Mouse (Mus musculus): Measurements from ENCODE around the gene Ctsg.
"Not testable (repeated sequence)": the region's sequence is repeated elsewhere in the genome, so short reads cannot be mapped to it uniquely, and the experiment has no call there.

Gene Ctsg

DNA sequence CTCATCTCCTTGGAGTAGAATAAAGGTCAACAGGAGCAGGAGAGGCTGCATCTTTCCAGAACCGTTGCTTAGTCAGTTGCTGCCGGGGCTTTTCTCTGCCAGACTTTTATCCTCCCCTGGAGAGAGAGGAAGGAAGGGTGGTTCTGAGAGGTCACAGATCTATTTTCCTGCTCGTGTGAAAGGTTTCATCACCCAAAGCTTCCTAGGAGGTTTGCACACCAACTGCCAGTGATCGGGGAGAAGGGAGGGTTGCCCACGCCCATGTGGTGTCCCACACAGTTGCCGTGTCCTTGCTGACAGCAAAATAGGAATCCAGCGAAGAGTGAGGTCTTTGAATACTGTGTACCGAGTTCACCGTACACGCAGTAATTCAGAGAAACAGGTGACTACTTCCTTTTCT, at the start of gene Ctsg:
Ctsg (minus strand) TSS at position 189 of the 400 bp plus-strand sequence.
- no peaks in the 10 kb centered on the region for H3K27me3 ChIP-seq (ENCODE audit: control insufficient read depth, insufficient read depth, low read length, poor library complexity, severe bottlenecking)

DNA sequence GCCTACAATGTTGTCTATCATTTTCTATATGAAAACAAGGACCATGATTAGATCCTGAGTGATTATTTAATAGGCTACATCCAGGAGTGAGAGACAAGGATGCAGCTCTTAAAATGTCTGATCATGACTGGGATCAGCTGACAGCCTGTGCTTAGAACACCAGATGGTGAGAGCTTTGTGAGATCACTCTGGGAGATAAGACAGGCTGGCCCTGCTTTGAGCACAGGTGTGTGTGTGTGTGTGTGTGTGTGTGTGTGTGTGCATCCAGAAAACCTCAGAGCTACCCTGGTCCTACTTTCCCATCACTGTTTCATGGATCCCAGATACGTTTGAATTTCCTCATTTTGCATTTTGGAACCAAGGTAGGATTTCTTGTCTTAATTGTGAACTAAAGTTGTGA, 31.3 kb upstream of the Ctsg start:
- DNase-seq (ENCODE audit: low read depth, low spot score); H3K36me3 ChIP-seq (ENCODE audit: control insufficient read depth, insufficient read depth, low read length, poor library complexity, severe bottlenecking); H3K27me3 ChIP-seq (ENCODE audit: control insufficient read depth, insufficient read depth, low read length, poor library complexity, severe bottlenecking): not testable (repeated sequence)

More for the DNA sequence above, at the start of gene Ctsg:
- DNase-seq (ENCODE audit: low read depth, low spot score): no peak
- H3K36me3 ChIP-seq (ENCODE audit: control insufficient read depth, insufficient read depth, low read length, poor library complexity, severe bottlenecking): no peaks in the 10 kb centered on the region

DNA sequence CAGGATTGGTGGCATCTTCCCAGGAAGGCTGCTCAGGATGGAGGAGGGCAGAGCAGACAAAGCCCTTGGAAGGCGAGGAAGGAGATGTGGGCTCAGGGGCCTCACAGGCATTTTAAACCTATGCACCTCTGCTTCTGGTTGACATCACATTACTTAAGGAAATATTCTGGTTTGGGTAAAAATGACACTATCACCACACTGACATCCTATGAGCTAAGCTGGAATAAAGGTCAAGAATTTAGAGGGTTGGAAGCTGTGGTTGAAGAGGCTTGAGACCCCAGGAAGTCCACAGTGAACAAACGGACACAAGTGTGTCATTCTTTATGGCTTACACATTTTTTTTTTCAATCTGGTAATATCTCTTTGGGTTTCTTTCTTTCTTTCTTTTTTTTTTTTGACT, 30.1 kb upstream of the Ctsg start, which contains the start of gene Gzmd:
Gzmd (minus strand) TSS at position 101 of the 400 bp plus-strand sequence.
- not testable (repeated sequence) for DNase-seq (ENCODE audit: low read depth, low spot score)

DNA sequence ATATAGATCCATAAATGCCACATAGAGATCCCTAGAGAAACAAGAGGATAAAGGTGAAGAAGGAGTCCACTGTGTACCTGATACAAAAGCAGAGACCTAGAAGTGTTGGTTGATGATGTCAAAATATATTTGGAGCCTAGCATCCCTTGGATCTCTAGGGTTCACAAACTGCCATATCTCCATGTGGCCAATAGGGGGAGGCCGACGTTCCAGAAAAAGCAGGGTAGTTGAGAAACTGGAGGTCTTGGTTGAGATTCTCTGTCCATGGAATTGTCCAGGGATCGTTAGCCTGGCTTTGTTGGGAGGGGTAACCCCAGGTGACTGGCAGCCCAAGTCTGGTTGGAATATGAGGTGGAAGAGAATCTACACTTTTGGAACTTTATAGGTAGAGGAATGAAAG, 26.0 kb upstream of the Ctsg start:
- DNase-seq (ENCODE audit: low read depth, low spot score): no peak
- Histone ChIP-seq H3K36me3 (ENCODE audit: control insufficient read depth, insufficient read depth, low read length, poor library complexity, severe bottlenecking) (no peaks in the 10 kb centered on the region), H3K27me3 (ENCODE audit: control insufficient read depth, insufficient read depth, low read length, poor library complexity, severe bottlenecking) (no peaks in the 10 kb centered on the region)

More for the DNA sequence above, 30.1 kb upstream of the Ctsg start, which contains the start of gene Gzmd:
- not testable (repeated sequence) for H3K27me3 ChIP-seq (ENCODE audit: control insufficient read depth, insufficient read depth, low read length, poor library complexity, severe bottlenecking); H3K36me3 ChIP-seq (ENCODE audit: control insufficient read depth, insufficient read depth, low read length, poor library complexity, severe bottlenecking)

- Histone ChIP-seq H3K27me3 (ENCODE audit: control insufficient read depth, insufficient read depth, low read length, poor library complexity, severe bottlenecking) (no peaks in the 10 kb centered on the region; the same call in 1 of the 2 replicates), H3K36me3 (ENCODE audit: control insufficient read depth, insufficient read depth, low read length, poor library complexity, severe bottlenecking) (no peaks in the 10 kb centered on the region)
- no peak for DNase-seq (ENCODE audit: low read depth, low spot score)
Observed at GRCm38 (mm10) chr14:56123516-56123915, 21.1 kb upstream of the Ctsg start.

DNA sequence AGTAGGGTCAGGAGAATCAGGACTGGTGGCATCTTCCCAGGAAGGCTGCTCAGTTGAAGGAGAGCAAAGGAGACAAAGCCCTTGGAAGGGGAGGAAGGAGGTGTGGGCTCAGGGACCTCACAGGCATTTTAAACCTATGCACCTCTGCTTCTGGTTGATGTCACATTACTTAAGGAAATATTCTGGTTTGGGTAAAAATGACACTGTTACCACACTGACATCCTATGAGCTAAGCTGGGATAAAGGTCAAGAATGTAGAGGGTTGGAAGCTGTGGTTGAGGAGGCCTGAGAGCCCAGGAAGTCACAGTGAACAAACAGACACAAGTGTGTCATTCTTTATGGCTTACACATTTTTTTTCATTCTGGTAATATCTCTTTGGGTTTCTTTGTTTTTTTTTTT, 18.2 kb upstream of the Ctsg start, which contains the start of gene Gzme:
Gzme (minus strand) TSS at position 101 of the 400 bp plus-strand sequence.
- Histone ChIP-seq H3K27me3 (ENCODE audit: control insufficient read depth, insufficient read depth, low read length, poor library complexity, severe bottlenecking) (no peaks in the 10 kb centered on the region; the same call in 1 of the 2 replicates), H3K36me3 (ENCODE audit: control insufficient read depth, insufficient read depth, low read length, poor library complexity, severe bottlenecking) (no peaks in the 10 kb centered on the region)
- no peak for DNase-seq (ENCODE audit: low read depth, low spot score)

DNA sequence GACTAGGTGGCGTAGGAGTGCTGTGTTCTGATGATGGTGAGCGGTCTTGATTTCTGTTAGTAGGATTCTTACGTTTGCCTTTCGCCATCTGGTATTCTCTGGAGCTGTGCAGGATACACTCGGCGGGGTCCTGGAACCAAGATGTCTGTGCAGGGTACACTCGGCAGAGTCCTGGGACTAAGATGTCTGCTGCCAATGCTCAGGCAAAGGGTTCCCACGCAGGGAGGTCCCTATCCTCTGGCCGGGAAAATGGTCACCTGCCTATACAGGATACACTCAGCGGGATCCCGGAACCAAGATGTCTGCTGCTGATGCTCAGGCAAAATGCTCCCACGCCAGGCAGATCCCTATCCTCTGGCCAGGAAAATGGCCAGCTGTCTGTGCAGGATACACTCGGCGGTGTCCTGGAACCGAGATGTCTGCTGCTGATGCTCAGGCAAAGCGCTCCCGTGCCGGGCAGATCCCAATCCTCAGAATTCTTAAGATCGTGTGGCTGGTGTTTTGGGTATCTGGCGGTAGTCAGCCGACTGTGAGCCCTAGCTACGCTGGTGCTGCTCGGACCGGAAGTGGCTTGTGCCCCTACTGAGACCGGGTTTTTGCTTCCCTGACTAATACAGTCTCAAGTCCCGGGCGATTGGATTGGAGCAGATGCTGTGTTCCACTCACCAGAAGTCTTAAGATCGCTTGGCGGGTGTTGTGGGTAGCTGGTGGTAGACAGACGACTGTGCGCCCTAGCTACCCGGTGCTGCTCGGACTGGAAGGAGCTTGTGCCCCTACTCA, 13.3 kb upstream of the Ctsg start:
- H3K27me3 ChIP-seq (ENCODE audit: control insufficient read depth, insufficient read depth, low read length, poor library complexity, severe bottlenecking); DNase-seq (ENCODE audit: low read depth, low spot score); H3K36me3 ChIP-seq (ENCODE audit: control insufficient read depth, insufficient read depth, low read length, poor library complexity, severe bottlenecking): not testable (repeated sequence)

GRCm38 (mm10) chr14:56105447-56106180, 3.2 kb upstream of the Ctsg start:
- DNase-seq (ENCODE audit: low read depth, low spot score): no peak
- Histone ChIP-seq H3K36me3 (ENCODE audit: control insufficient read depth, insufficient read depth, low read length, poor library complexity, severe bottlenecking) (no peaks in the 10 kb centered on the region), H3K27me3 (ENCODE audit: control insufficient read depth, insufficient read depth, low read length, poor library complexity, severe bottlenecking) (no peaks in the 10 kb centered on the region)

DNA sequence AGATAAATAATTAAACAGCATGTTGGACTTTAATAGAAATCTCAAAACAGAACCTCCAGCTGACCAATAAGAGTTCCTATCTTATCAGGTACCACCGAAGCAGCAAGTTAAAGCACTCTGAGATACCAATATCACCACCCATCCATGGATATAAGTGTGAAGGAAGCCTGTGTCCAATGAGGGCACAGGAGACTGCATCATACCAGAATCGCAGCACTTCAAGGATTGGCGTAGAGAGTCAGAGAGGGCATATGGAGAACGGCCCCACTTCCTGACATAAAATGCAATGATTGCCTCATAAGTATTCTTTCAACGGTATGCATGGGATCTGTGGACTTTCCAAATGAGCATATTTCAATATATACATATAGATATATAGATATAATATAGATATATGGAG, 2.6 kb upstream of the Ctsg start:
- Histone ChIP-seq H3K36me3 (ENCODE audit: control insufficient read depth, insufficient read depth, low read length, poor library complexity, severe bottlenecking) (no peaks in the 10 kb centered on the region), H3K27me3 (ENCODE audit: control insufficient read depth, insufficient read depth, low read length, poor library complexity, severe bottlenecking) (no peaks in the 10 kb centered on the region)
- DNase-seq (ENCODE audit: low read depth, low spot score): no peak

DNA sequence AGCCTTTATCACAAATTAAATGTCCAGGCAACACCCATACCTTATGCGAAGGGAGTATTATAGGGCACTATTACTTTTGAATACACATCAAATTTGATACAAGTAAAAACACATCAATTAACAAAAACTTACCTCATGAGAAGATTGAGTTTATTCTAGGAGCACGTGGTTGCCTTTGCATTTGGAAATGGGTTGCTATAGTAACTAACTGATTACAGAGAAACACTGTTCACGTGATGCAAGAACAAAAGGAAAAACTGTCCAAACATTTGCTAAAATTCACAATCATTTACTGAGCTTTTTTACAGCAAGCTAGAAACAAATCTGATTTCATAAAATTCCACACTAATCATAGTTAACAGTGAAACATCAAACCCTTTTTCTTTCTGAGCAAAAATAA, 1.1 kb upstream of the Ctsg start:
- Histone ChIP-seq H3K27me3 (ENCODE audit: control insufficient read depth, insufficient read depth, low read length, poor library complexity, severe bottlenecking) (no peaks in the 10 kb centered on the region), H3K36me3 (ENCODE audit: control insufficient read depth, insufficient read depth, low read length, poor library complexity, severe bottlenecking) (no peaks in the 10 kb centered on the region)
- no peak for DNase-seq (ENCODE audit: low read depth, low spot score)

- Histone ChIP-seq H3K36me3 (ENCODE audit: control insufficient read depth, insufficient read depth, low read length, poor library complexity, severe bottlenecking) (no peaks in the 10 kb centered on the region), H3K27me3 (ENCODE audit: control insufficient read depth, insufficient read depth, low read length, poor library complexity, severe bottlenecking) (no peaks in the 10 kb centered on the region)
- DNase-seq (ENCODE audit: low read depth, low spot score): peak; percentile 6
Observed at GRCm38 (mm10) chr14:56098940-56099339, 3.4 kb downstream of the Ctsg start.

DNA sequence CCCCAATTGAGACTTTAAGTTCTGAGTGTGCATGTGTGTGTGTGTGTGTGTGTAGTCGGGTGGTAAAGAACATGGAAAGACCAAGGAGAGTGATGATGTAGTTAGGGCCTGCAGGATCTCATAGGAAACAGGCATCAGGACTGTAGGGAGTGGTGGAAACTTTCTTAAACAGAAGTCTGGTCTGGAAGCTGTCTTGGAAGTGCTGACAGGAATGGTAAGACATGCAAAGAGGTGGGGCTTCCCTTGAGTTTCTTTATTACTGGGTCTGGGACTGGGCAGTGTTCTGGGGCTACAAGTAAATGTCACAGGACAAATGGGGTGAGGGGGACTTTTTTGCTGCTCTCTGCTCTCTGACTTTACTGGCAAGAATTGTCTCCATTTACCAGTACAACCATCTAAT, 4.8 kb downstream of the Ctsg start:
- Histone ChIP-seq H3K27me3 (ENCODE audit: control insufficient read depth, insufficient read depth, low read length, poor library complexity, severe bottlenecking) (no peaks in the 10 kb centered on the region), H3K36me3 (ENCODE audit: control insufficient read depth, insufficient read depth, low read length, poor library complexity, severe bottlenecking) (no peaks in the 10 kb centered on the region)
- no peak for DNase-seq (ENCODE audit: low read depth, low spot score)

GRCm38 (mm10) chr14:56093353-56093752, 9.0 kb downstream of the Ctsg start:
- H3K36me3 ChIP-seq (ENCODE audit: control insufficient read depth, insufficient read depth, low read length, poor library complexity, severe bottlenecking): no peaks in the 10 kb centered on the region
- H3K27me3 ChIP-seq (ENCODE audit: control insufficient read depth, insufficient read depth, low read length, poor library complexity, severe bottlenecking): no peaks in the 10 kb centered on the region
- no peak for DNase-seq (ENCODE audit: low read depth, low spot score)

- no peaks in the 10 kb centered on the region for H3K36me3 ChIP-seq (ENCODE audit: control insufficient read depth, insufficient read depth, low read length, poor library complexity, severe bottlenecking)
- no peak for DNase-seq (ENCODE audit: low read depth, low spot score)
- no peaks in the 10 kb centered on the region for H3K27me3 ChIP-seq (ENCODE audit: control insufficient read depth, insufficient read depth, low read length, poor library complexity, severe bottlenecking)
Observed at GRCm38 (mm10) chr14:56086711-56087110, 15.7 kb downstream of the Ctsg start.

DNA sequence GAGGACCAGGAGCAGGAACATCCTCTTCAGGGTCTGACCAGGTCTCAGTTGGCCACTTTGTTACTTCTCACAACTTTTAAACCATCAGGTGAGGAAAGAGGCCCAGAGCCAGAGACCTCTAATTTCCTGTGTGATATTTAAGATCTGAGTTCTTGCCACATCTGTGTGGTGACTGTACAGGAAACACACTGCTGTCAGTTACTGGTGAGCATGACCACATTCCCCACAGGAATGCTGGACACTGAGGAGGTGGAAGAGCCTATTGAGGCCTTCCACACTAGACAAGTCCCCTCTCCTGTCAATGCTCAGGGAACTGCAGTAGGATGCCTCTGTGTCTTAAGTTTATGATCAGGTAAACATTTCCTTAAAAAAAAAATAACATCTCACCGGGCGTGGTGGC, 17.2 kb downstream of the Ctsg start, which contains the start of gene Mcpt8:
Mcpt8 (minus strand) TSS at position 107 of the 400 bp plus-strand sequence.
- no peaks in the 10 kb centered on the region for H3K27me3 ChIP-seq (ENCODE audit: control insufficient read depth, insufficient read depth, low read length, poor library complexity, severe bottlenecking)
- no peaks in the 10 kb centered on the region for H3K36me3 ChIP-seq (ENCODE audit: control insufficient read depth, insufficient read depth, low read length, poor library complexity, severe bottlenecking)
- DNase-seq (ENCODE audit: low read depth, low spot score): no peak
